Mouse (Mus musculus): ENCODE results near the gene Lurap1. TPM values are rescaled to one million over a fixed set of nuclear protein-coding genes. Genes with fewer than 3 reads are reported as not detected.

The Lurap1 gene
- polyA plus RNA-seq, 1 experiment from 2014 or later = 3.7 TPM

- Histone ChIP-seq H3K9ac (ENCODE audit: low read depth, low read length) (no peak overlapping the region), H3K4me2 (ENCODE audit: low read length) (no peak overlapping the region), H3K36me3 (ENCODE audit: control insufficient read depth, insufficient read depth, low read length) (no peaks in the 10 kb centered on the region), H3K9me3 (ENCODE audit: control insufficient read depth, low read length) (no peaks in the 10 kb centered on the region), H3K4me1 (ENCODE audit: control insufficient read depth, insufficient read depth, low read depth, low read length) (no peaks in the 10 kb centered on the region), H3K4me3 (ENCODE audit: low read length) (no peak overlapping the region), H3K27ac (ENCODE audit: low read depth, low read length) (no peak overlapping the region), H3K27me3 (replicated peaks; ENCODE audit: control insufficient read depth, insufficient read depth, low read length) (no peaks in the 10 kb centered on the region)
- no peak for ATAC-seq
- WGBS = 74% methylated on average over 8 of the region's 8 CpGs
Measured at GRCm38 (mm10) chr4:116165708-116166407, 14.7 kb upstream of the Lurap1 start.

- no peaks in the 10 kb centered on the region for H3K36me3 ChIP-seq (ENCODE audit: control insufficient read depth, insufficient read depth, low read length)
- no peak overlapping the region for H3K9ac ChIP-seq (ENCODE audit: low read depth, low read length)
- no peaks in the 10 kb centered on the region for H3K4me1 ChIP-seq (ENCODE audit: control insufficient read depth, insufficient read depth, low read depth, low read length)
- 77% methylated on average over 2 of the region's 2 CpGs for WGBS
- no peaks in the 10 kb centered on the region for H3K9me3 ChIP-seq (ENCODE audit: control insufficient read depth, low read length)
- ATAC-seq = no peak
- no peak overlapping the region for H3K4me2 ChIP-seq (ENCODE audit: low read length)
- no peak overlapping the region for H3K27ac ChIP-seq (ENCODE audit: low read depth, low read length)
- no peak overlapping the region for H3K4me3 ChIP-seq (ENCODE audit: low read length)
- H3K27me3 ChIP-seq (replicated peaks; ENCODE audit: control insufficient read depth, insufficient read depth, low read length) = no peaks in the 10 kb centered on the region
Measured at GRCm38 (mm10) chr4:116164759-116165554, 13.8 kb upstream of the Lurap1 start.

GRCm38 (mm10) chr4:116162142-116162541 lies 11.0 kb upstream of the Lurap1 start:
- no peaks in the 10 kb centered on the region for H3K27me3 ChIP-seq (replicated peaks; ENCODE audit: control insufficient read depth, insufficient read depth, low read length)
- 78% methylated on average over 4 of the region's 4 CpGs for WGBS

GRCm38 (mm10) chr4:116160769-116161168 lies 9.6 kb upstream of the Lurap1 start:
- Histone ChIP-seq H3K4me3 (ENCODE audit: low read length) (no peak overlapping the region), H3K9me3 (ENCODE audit: control insufficient read depth, low read length) (no peaks in the 10 kb centered on the region), H3K36me3 (ENCODE audit: control insufficient read depth, insufficient read depth, low read length) (peaks cover 32% of the 10 kb centered on the region), H3K27ac (ENCODE audit: low read depth, low read length) (no peak overlapping the region), H3K4me2 (ENCODE audit: low read length) (no peak overlapping the region), H3K4me1 (ENCODE audit: control insufficient read depth, insufficient read depth, low read depth, low read length) (no peaks in the 10 kb centered on the region), H3K9ac (ENCODE audit: low read depth, low read length) (no peak overlapping the region), H3K27me3 (replicated peaks; ENCODE audit: control insufficient read depth, insufficient read depth, low read length) (no peaks in the 10 kb centered on the region)
- 90% methylated on average over 3 of the region's 3 CpGs for WGBS
- no peak for ATAC-seq

More at GRCm38 (mm10) chr4:116162142-116162541, 11.0 kb upstream of the Lurap1 start:
- Histone ChIP-seq H3K9me3 (ENCODE audit: control insufficient read depth, low read length) (no peaks in the 10 kb centered on the region), H3K4me3 (ENCODE audit: low read length) (no peak overlapping the region), H3K9ac (ENCODE audit: low read depth, low read length) (no peak overlapping the region; the same call in 1 of the 2 replicates), H3K36me3 (ENCODE audit: control insufficient read depth, insufficient read depth, low read length) (peaks cover 19% of the 10 kb centered on the region), H3K27ac (ENCODE audit: low read depth, low read length) (no peak overlapping the region), H3K4me1 (ENCODE audit: control insufficient read depth, insufficient read depth, low read depth, low read length) (no peaks in the 10 kb centered on the region), H3K4me2 (ENCODE audit: low read length) (no peak overlapping the region)
- no peak for ATAC-seq

GRCm38 (mm10) chr4:116159912-116160311 lies 8.8 kb upstream of the Lurap1 start:
- WGBS = 67% methylated on average over 3 of the region's 3 CpGs
- H3K27ac ChIP-seq (ENCODE audit: low read depth, low read length) = no peak overlapping the region
- peaks cover 38% of the 10 kb centered on the region for H3K36me3 ChIP-seq (ENCODE audit: control insufficient read depth, insufficient read depth, low read length)
- peak overlapping the region; percentile 13; the same call in 1 of the 2 replicates for H3K4me2 ChIP-seq (ENCODE audit: low read length)
- no peaks in the 10 kb centered on the region for H3K9me3 ChIP-seq (ENCODE audit: control insufficient read depth, low read length)
- no peaks in the 10 kb centered on the region for H3K4me1 ChIP-seq (ENCODE audit: control insufficient read depth, insufficient read depth, low read depth, low read length)
- no peaks in the 10 kb centered on the region for H3K27me3 ChIP-seq (replicated peaks; ENCODE audit: control insufficient read depth, insufficient read depth, low read length)
- H3K4me3 ChIP-seq (ENCODE audit: low read length) = no peak overlapping the region
- peak; percentile 64 for ATAC-seq
- no peak overlapping the region for H3K9ac ChIP-seq (ENCODE audit: low read depth, low read length)

GRCm38 (mm10) chr4:116157882-116158281 lies 6.7 kb upstream of the Lurap1 start:
- ATAC-seq = no peak
- no peak overlapping the region for H3K4me2 ChIP-seq (ENCODE audit: low read length)
- H3K9me3 ChIP-seq (ENCODE audit: control insufficient read depth, low read length) = no peaks in the 10 kb centered on the region
- no peaks in the 10 kb centered on the region for H3K4me1 ChIP-seq (ENCODE audit: control insufficient read depth, insufficient read depth, low read depth, low read length)
- H3K27me3 ChIP-seq (replicated peaks; ENCODE audit: control insufficient read depth, insufficient read depth, low read length) = no peaks in the 10 kb centered on the region
- no peak overlapping the region for H3K4me3 ChIP-seq (ENCODE audit: low read length)
- H3K27ac ChIP-seq (ENCODE audit: low read depth, low read length) = no peak overlapping the region
- 92% methylated on average over 2 of the region's 2 CpGs for WGBS
- peaks cover 46% of the 10 kb centered on the region for H3K36me3 ChIP-seq (ENCODE audit: control insufficient read depth, insufficient read depth, low read length)
- no peak overlapping the region for H3K9ac ChIP-seq (ENCODE audit: low read depth, low read length)

GRCm38 (mm10) chr4:116152702-116153101 lies 1.6 kb upstream of the Lurap1 start:
- no peak for ATAC-seq
- H3K9ac ChIP-seq (ENCODE audit: low read depth, low read length) = no peak overlapping the region
- H3K27me3 ChIP-seq (replicated peaks; ENCODE audit: control insufficient read depth, insufficient read depth, low read length) = no peaks in the 10 kb centered on the region
- 96% methylated on average over 15 of the region's 15 CpGs for WGBS
- H3K36me3 ChIP-seq (ENCODE audit: control insufficient read depth, insufficient read depth, low read length) = peaks cover 40% of the 10 kb centered on the region
- no peak overlapping the region for H3K4me2 ChIP-seq (ENCODE audit: low read length)
- H3K4me3 ChIP-seq (ENCODE audit: low read length) = no peak overlapping the region
- H3K27ac ChIP-seq (ENCODE audit: low read depth, low read length) = no peak overlapping the region
- peaks cover 11% of the 10 kb centered on the region for H3K4me1 ChIP-seq (ENCODE audit: control insufficient read depth, insufficient read depth, low read depth, low read length)
- H3K9me3 ChIP-seq (ENCODE audit: control insufficient read depth, low read length) = no peaks in the 10 kb centered on the region

- Histone ChIP-seq H3K4me3 (ENCODE audit: low read length) (peak overlapping the region; percentile 83), H3K4me2 (ENCODE audit: low read length) (peak overlapping the region; percentile 82), H3K4me1 (ENCODE audit: control insufficient read depth, insufficient read depth, low read depth, low read length) (peaks cover 11% of the 10 kb centered on the region), H3K9ac (ENCODE audit: low read depth, low read length) (peak overlapping the region; percentile 95), H3K27ac (ENCODE audit: low read depth, low read length) (peak overlapping the region; percentile 90), H3K36me3 (ENCODE audit: control insufficient read depth, insufficient read depth, low read length) (peaks cover 23% of the 10 kb centered on the region), H3K27me3 (replicated peaks; ENCODE audit: control insufficient read depth, insufficient read depth, low read length) (no peaks in the 10 kb centered on the region), H3K9me3 (ENCODE audit: control insufficient read depth, low read length) (no peaks in the 10 kb centered on the region)
- ATAC-seq = 0 out of 2 replicates have a peak, but pooled peaks have one; percentile 18
- WGBS = 13% methylated on average over 4 of the region's 4 CpGs
Measured at GRCm38 (mm10) chr4:116150862-116151221, 296 bp downstream of the Lurap1 start.

GRCm38 (mm10) chr4:116150156-116150861 lies 829 bp downstream of the Lurap1 start:
- peak; percentile 92 for ATAC-seq

More at GRCm38 (mm10) chr4:116150156-116150861, 829 bp downstream of the Lurap1 start:
- Histone ChIP-seq H3K9me3 (ENCODE audit: control insufficient read depth, low read length) (no peaks in the 10 kb centered on the region), H3K4me3 (ENCODE audit: low read length) (peak overlapping the region; percentile 83), H3K27ac (ENCODE audit: low read depth, low read length) (peak overlapping the region; percentile 90), H3K4me1 (ENCODE audit: control insufficient read depth, insufficient read depth, low read depth, low read length) (peaks cover 11% of the 10 kb centered on the region), H3K36me3 (ENCODE audit: control insufficient read depth, insufficient read depth, low read length) (peaks cover 20% of the 10 kb centered on the region; the same call in 1 of the 2 replicates), H3K4me2 (ENCODE audit: low read length) (peak overlapping the region; percentile 82), H3K9ac (ENCODE audit: low read depth, low read length) (peak overlapping the region; percentile 95), H3K27me3 (replicated peaks; ENCODE audit: control insufficient read depth, insufficient read depth, low read length) (no peaks in the 10 kb centered on the region)
- 0% methylated on average over 42 of the region's 73 CpGs for WGBS

Data from hindbrain, embryonic 16.5 days (tissue).